Mouse (Mus musculus) retina, postnatal 1 day (tissue): ENCODE results near the gene Glis2.

Experiments used
- DNase-seq: peaks from one replicate; pipeline ENCODE4 v3.0.0-alpha.2; 2012

Gene Glis2

GRCm38 (mm10) chr16:4605514-4606131 lies 11.1 kb downstream of the Glis2 start:
- peak; percentile 88 for DNase-seq

GRCm38 (mm10) chr16:4606431-4607084 lies 12.0 kb downstream of the Glis2 start:
- peak; percentile 74 for DNase-seq

DNA sequence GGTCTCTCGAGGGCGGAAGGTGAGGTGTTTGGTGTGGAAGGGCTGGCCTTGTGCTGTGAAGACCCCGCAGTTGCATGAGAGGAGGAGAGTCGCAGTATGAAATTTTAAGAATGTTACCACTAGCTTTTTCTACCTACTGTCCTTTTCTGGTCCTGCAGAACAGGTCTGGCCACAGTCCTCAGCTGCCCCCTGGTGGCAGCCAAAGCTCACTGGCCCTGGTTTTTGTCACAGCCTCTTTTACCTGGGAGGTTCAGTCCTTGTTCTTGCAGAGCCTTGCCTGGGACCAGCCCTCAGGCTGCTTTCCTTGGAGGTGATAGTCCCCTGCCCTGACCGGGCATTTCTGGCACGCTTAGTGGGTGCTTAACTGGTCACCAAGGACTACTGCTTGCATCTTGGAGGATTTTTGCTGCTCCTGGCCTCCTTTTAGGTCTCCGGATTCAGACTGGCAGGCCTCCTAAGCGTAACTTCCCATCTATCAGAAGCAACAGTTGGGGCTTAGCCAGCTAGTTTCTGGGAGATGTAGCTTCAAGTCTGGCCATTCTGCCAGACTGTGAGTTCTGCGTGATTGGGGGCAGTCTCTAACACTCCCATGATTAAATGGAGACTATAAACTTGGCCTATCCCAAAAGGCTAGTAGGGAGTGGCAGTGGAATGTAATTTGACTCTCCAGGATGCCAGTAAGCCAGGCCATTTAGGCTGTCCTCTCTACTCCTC lies 13.5 kb downstream of the Glis2 start:
- peak; percentile 84 for DNase-seq

DNA sequence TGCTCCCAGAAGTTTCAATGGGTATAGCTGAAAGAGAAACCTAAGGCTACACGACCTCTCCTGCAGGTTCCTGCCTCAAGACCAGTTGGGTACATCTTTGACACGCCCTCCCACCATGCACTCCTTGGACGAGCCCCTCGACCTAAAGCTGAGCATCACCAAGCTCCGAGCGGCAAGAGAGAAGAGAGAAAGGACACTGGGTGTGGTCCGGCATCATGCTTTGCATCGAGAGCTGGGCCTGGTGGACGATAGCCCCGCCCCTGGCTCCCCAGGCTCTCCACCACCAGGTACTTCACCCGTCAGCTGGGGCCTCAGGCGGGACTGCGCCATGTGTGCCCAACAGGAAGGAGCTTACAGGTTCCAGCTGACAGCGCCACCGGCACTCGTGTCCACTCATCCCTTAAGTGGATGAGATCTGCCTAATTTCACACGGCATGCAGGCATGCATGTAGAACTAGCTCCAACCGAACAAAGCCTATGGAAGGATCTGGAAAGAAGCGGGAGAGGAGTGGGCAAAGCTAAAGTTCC lies 14.1 kb downstream of the Glis2 start:
- peak; percentile 32 for DNase-seq

DNA sequence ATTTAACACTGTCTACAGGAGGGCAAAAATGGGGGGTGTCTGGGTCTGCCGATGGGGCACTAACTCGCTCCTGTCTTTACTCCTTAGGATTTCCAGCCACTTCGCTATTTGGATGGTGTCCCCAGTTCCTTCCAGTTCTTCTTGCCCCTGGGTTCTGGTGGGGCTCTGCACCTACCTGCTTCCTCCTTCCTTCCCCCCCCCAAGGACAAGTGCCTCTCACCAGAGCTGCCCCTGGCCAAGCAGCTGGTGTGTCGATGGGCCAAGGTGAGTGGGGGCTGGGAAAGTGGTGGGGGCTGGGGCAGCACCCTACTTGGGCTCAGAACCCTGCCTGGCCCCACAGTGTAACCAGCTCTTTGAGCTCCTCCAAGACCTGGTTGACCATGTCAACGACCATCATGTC lies 16.7 kb downstream of the Glis2 start:
- no peak for DNase-seq

DNA sequence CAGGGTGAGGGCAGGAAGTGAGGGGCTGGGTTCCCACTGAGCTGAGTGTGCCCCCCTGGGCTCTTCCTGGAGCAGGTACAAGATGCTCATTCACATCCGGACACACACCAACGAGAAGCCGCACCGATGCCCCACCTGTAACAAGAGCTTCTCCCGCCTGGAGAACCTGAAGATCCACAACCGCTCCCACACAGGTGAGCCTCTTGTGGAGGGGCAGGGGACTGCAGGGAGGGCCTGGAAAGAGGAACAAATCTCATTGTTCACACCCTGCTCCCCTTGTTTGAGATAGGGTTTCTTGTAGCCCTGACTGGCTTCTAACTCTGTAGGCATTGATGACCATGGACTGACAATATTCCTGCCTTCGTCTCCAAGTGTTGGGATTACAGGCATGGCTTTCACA lies 17.2 kb downstream of the Glis2 start:
- no peak for DNase-seq

GRCm38 (mm10) chr16:4613736-4614135 lies 19.2 kb downstream of the Glis2 start:
- no peak for DNase-seq

GRCm38 (mm10) chr16:4614639-4615038 lies 20.1 kb downstream of the Glis2 start:
- no peak for DNase-seq

DNA sequence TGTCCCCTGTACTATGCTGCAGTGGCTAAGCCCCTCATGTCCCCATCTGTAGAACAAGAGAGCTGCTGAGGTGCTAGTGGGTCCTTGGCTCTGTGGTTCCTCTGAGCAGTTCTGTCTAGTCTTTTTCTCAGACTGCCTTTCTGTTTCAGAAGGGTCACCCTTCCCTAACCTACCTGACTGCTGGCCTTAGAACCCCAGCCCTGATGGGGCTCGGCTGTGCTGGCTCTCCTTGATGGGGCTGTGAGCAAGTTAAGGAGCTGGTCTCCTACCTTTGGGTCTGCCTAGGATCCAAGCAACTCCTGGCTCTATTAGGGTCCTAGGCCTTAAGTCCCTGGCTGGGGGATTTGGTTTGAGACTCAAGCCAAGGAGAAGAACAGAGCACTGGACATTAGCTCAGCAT lies 20.8 kb downstream of the Glis2 start:
- no peak for DNase-seq

- DNase-seq = no peak
These were observed 22.3 kb downstream of the Glis2 start for GRCm38 (mm10) chr16:4616829-4617228.

- DNase-seq = no peak
These were observed 29.6 kb downstream of the Glis2 start for GRCm38 (mm10) chr16:4624074-4624473.

DNA sequence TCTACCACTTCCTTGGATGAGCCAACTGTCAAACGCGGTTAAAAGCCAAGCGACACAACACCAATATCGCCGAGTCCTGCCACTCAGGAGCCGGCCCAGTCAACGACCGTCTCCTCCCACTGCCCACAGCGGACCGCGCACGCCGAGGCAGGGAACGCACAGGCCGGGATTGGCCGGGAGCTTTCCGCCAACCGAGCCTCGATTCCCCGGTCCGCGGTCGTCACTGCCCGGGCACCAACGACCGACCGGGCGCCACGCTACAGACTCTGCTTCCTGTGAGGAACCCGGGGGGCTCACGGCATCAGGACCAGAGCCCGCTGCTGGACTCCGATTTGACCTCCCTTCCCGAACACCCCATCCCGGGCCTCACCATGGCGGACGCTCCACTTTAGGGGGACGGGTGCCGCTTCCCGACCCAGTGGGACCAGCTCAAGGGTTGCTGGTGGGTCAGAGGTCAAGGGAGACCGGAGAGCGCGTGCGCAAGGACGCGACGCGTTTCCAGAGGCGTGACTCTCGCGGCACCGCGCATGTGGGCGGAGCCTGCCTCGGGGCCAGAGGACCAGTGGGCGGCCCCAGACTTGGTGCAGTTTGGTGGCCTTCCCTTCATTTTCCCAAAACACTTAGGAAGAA lies 30.1 kb downstream of the Glis2 start, which contains the start of gene Pam16:
Gene Pam16 (minus strand): TSS at position 508 of the 630 bp plus-strand sequence.
- peak; percentile 93 for DNase-seq

GRCm38 (mm10) chr16:4627105-4627504 lies 32.6 kb downstream of the Glis2 start:
- DNase-seq = no peak

- DNase-seq = no peak
These were observed 34.4 kb downstream of the Glis2 start for GRCm38 (mm10) chr16:4628898-4629419.

DNA sequence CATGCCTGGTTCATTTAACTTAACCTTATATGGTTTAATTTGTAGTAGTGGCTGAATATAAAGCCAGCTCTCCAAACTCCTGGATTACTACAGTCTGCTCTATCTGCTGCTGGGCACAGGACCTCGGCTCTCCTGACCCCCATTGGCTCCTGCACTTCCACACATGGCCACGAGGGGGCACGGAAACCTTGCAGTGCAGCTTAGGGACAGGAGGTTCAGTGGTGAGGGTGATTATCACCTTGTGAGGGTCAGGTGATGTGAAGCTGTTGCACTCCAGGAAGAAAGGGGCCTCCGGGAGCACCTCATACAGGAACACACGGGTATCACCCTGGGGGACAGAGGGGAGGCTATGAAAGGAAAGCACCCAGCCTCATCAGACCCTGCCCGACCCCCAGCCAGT lies 35.4 kb downstream of the Glis2 start:
- peak; percentile 81 for DNase-seq

- DNase-seq = no peak
These were observed 37.5 kb downstream of the Glis2 start for GRCm38 (mm10) chr16:4632050-4632449.

DNA sequence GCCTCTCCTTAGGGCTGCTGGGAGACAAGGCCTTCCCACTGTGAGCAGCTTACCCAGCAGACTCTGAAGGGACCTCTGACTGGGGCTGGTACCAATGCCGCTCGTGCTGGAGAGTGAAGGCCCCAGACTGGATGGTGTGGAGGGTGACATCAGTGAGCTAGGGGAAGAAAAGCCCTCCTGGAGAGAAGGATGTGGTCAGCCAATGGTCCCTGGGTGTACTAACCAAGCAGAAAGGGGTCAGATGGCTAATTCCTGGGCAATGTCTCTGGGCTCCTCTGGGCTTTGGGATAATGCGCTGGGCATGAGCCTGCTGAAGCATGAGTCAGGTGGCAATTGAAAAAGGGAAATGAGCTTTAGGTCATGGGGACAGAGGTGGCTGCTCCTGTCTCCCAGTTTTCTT lies 39.1 kb downstream of the Glis2 start:
- DNase-seq = no peak

- DNase-seq = no peak
These were observed 40.2 kb downstream of the Glis2 start for GRCm38 (mm10) chr16:4634681-4635080.

GRCm38 (mm10) chr16:4635760-4636159 lies 41.2 kb downstream of the Glis2 start:
- no peak for DNase-seq

- DNase-seq = no peak
These were observed 44.4 kb downstream of the Glis2 start for GRCm38 (mm10) chr16:4638891-4639390.

DNA sequence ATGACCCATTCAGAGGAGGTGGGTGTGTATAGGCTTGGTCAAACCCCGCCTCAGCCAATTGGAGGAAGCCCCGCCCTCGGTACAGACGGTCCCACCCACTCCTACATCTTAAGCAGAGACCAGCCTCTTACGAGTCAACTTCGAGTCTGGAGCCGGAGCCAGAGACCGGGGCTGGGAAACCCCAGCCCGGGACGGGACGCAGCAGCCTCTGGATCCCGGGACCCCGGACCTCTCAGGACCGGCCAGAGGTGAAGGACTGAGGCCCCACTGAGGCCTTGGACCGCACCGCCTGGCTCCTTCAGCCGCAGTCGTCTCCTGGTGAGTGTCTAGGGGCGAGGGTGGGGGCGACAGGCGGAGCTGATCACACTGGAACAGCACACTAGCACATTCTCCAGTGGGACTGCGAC lies 45.3 kb downstream of the Glis2 start, which contains the start of the genes Vasn and Dnaja3:
Gene Vasn (plus strand): TSS at position 111 of the 407 bp plus-strand sequence.
Gene Dnaja3 (plus strand): TSS at position 159 of the 407 bp plus-strand sequence.
- DNase-seq = peak; percentile 90

DNA sequence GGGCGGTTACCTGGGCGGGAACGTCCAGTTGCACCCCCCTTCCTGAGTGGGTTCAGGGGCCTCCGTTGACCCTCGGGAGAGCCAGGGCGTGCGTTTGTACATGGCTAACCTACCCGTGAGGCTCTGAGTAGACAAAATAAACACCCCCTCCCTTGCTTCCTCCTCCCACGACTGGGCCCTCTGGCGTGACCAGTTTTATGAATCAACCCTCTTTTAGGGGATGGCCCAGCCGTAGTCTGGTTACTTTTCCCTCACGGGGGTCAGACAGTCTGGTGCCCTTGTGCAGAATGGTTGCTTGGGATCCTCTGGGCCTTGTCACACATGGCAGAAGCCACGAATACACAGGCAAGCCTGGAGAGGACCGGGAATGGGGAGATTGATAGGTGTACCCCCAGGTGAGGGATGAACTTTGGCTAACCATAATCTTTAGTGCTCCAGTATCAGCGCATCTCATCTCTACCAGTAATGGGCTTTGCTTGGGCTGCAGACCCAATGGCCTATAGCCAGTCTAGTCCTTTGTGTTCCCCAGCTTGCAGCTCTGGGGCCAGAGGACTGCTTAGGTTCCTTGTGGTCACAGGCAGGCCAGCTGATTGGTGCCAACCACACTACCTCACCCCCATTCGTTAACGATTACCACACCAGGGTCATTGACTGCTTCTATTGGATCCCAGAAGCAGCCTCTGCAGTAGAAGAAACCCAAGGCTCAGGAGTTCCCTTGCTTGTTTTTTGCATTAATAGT lies 45.9 kb downstream of the Glis2 start:
- peak; percentile 40 for DNase-seq
